9 mouse cellular contexts compared by ENCODE assay signal in the genomic region with DNA sequence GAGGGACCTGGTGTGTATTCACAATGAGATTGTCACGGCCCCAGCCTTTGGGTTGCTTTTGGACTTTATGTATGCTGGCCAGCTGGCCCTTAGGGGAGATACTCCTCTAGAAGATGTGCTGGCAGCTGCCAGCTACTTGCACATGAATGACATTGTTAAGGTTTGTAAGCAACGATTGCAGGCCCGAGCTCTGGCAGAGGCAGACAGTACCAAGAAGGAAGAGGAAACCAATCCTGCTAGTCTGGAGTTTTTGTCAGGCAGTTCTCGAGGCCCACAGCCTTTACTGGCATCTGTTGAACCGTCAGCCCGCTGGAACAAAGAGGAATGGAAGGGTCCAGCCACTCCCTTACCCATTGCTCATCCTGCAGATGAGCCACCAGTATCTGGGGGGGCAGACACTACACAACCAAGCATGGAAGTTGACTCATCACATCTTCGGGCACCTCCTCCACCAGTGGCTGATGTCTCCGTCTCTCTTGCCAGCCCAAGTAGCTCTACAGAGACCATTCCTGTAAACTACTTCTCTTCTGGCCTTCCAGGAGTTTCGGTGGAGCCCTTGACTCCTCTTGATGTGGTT. TPM values are rescaled to one million over a fixed set of nuclear protein-coding genes. Genes with fewer than 3 reads are reported as not detected.
DNase-seq lines count a peak whose midpoint lies in the region; ATAC-seq lines count a peak whose summit lies in the region.
"Had no signal": no experiment of that assay in that cellular context is flagged by ENCODE, and none has a peak within 500 bp of the region (broad histone marks: within the 10 kb centered on the region; RNA-seq: fewer than 3 reads in every experiment).

No protein-coding gene starts in this region.

- WGBS in forebrain, embryonic 15.5 days, result 89% methylated on average over 9 of the region's 9 CpGs
- 70% methylated on average over 9 of the region's 9 CpGs for WGBS in liver, embryonic 15.5 days (ENCODE audit: insufficient replicate concordance)

- ATAC-seq in erythroblast, adult 5-6 weeks (replicated peaks; ENCODE audit: low FRiP score, poor library complexity, severe bottlenecking), result no peak
- no peak for ATAC-seq in forebrain, embryonic 15.5 days (replicated peaks)
- ATAC-seq in liver, embryonic 15.5 days (ENCODE audit: insufficient read depth), result no peak

- H3K9ac ChIP-seq in forebrain, embryonic 15.5 days (replicated peaks), result peak overlapping the region; percentile 0; the same call in 1 of the 2 replicates
- H3K9ac ChIP-seq in liver, embryonic 15.5 days, result no peak overlapping the region

- no peaks in the 10 kb centered on the region for H3K9me3 ChIP-seq in erythroblast, embryonic 14.5 days (ENCODE audit: control insufficient read depth, low read length)
- no peaks in the 10 kb centered on the region for H3K9me3 ChIP-seq in forebrain, embryonic 15.5 days
- no peaks in the 10 kb centered on the region for H3K9me3 ChIP-seq in liver, embryonic 15.5 days (replicated peaks)

- peaks cover 47% of the 10 kb centered on the region for H3K36me3 ChIP-seq in erythroblast, embryonic 14.5 days (ENCODE audit: control insufficient read depth)
- H3K36me3 ChIP-seq in forebrain, embryonic 15.5 days, result peaks cover 33% of the 10 kb centered on the region
- peaks cover 38% of the 10 kb centered on the region for H3K36me3 ChIP-seq in liver, embryonic 15.5 days (replicated peaks)

- peak overlapping the region; percentile 84 for H3K4me3 ChIP-seq in erythroblast, embryonic 14.5 days (replicated peaks)
- peak overlapping the region; percentile 69 for H3K4me3 ChIP-seq in forebrain, embryonic 15.5 days
- H3K4me3 ChIP-seq in liver, embryonic 15.5 days (replicated peaks), result peak overlapping the region; percentile 73; the same call in 1 of the 2 replicates

- H3K27me3 ChIP-seq in erythroblast, embryonic 14.5 days (ENCODE audit: control insufficient read depth), result no peaks in the 10 kb centered on the region
- no peaks in the 10 kb centered on the region for H3K27me3 ChIP-seq in forebrain, embryonic 15.5 days
- no peaks in the 10 kb centered on the region for H3K27me3 ChIP-seq in liver, embryonic 15.5 days

- peak overlapping the region; percentile 61 for H3K4me2 ChIP-seq in forebrain, embryonic 15.5 days (replicated peaks)
- H3K4me2 ChIP-seq in liver, embryonic 15.5 days, result peak overlapping the region; percentile 81

- no peak overlapping the region for H3K27ac ChIP-seq in forebrain, embryonic 15.5 days (replicated peaks)
- H3K27ac ChIP-seq in liver, embryonic 15.5 days (replicated peaks), result peak overlapping the region; percentile 76

- peaks cover 58% of the 10 kb centered on the region for H3K4me1 ChIP-seq in erythroblast, embryonic 14.5 days (ENCODE audit: control insufficient read depth)
- peaks cover 22% of the 10 kb centered on the region for H3K4me1 ChIP-seq in forebrain, embryonic 15.5 days
- H3K4me1 ChIP-seq in liver, embryonic 15.5 days (replicated peaks), result peaks cover 43% of the 10 kb centered on the region

- DNase-seq in 3T3-L1 (ENCODE audit: low read depth, low spot score), result peak; percentile 67
- no peak for DNase-seq in adrenal gland, postnatal 36 days
- DNase-seq in cerebellum, adult 18-20 months, result no peak
- no peak for DNase-seq in gastrocnemius, adult 8-10 months (ENCODE audit: low spot score in 2 of 2)
- DNase-seq: gastrocnemius, postnatal 25 days had no signal

RNA-seq across cellular contexts. Expression of gene Zbtb3, which starts 0.9 kb away (rescaled TPM):
- 0.06 and 0.07 TPM in 2 replicates for polyA plus RNA-seq in erythroblast, embryonic 14.5 days (2012)
- 0.42 TPM in 1 of 2 replicates, not detected in the other for total RNA-seq in erythroblast, adult 5-6 weeks (2015; ENCODE audit: low replicate concordance)
- 0.60 TPM in 1 of 2 replicates, not detected in the other for total RNA-seq in erythroblast, adult 5-6 weeks (2017; ENCODE audit: low replicate concordance)
- 8.3 and 9.6 TPM in 2 replicates for polyA plus RNA-seq in forebrain, embryonic 15.5 days (2015; fragmentation: Nextera tagmentation; extraction: Ambion mirVana)
- polyA plus RNA-seq in liver, embryonic 15.5 days (2015; fragmentation: Nextera tagmentation; extraction: Ambion mirVana), result 1.2 and 1.3 TPM in 2 replicates
- total RNA-seq in adrenal gland, postnatal 36 days (2021), result 1 to 10 TPM; 2.0 to 2.9 TPM
- 1 to 10 TPM in 1 of 4 experiments, under 1 TPM in 3; 0.82 to 1.1 (median 0.90) TPM for total RNA-seq in gastrocnemius, adult 8-10 months (2022)

RNA-seq across cellular contexts. Expression of gene Polr2g, which starts 4.9 kb away (rescaled TPM):
- polyA plus RNA-seq in erythroblast, embryonic 14.5 days (2012), result 0.36 and 0.84 TPM in 2 replicates
- total RNA-seq in erythroblast, adult 5-6 weeks (2015; ENCODE audit: low replicate concordance), result 21.5 and 23.0 TPM in 2 replicates
- total RNA-seq in erythroblast, adult 5-6 weeks (2017; ENCODE audit: low replicate concordance), result 9.9 and 20.1 TPM in 2 replicates
- polyA plus RNA-seq in forebrain, embryonic 15.5 days (2015; fragmentation: Nextera tagmentation; extraction: Ambion mirVana), result 162 and 169 TPM in 2 replicates
- 55.5 and 65.7 TPM in 2 replicates for polyA plus RNA-seq in liver, embryonic 15.5 days (2015; fragmentation: Nextera tagmentation; extraction: Ambion mirVana)
- total RNA-seq in adrenal gland, postnatal 36 days (2021), result 10 to 100 TPM; 90.5 to 98.5 TPM
- 10 to 100 TPM; 36.0 to 42.5 (median 37.7) TPM for total RNA-seq in gastrocnemius, adult 8-10 months (2022)

RNA-seq across cellular contexts. Expression of gene Ttc9c, which starts 15.8 kb away (rescaled TPM):
- 0.24 TPM in 2 replicates for polyA plus RNA-seq in erythroblast, embryonic 14.5 days (2012)
- 10.0 and 13.6 TPM in 2 replicates for total RNA-seq in erythroblast, adult 5-6 weeks (2015; ENCODE audit: low replicate concordance)
- total RNA-seq in erythroblast, adult 5-6 weeks (2017; ENCODE audit: low replicate concordance), result 13.8 and 20.1 TPM in 2 replicates
- polyA plus RNA-seq in forebrain, embryonic 15.5 days (2015; fragmentation: Nextera tagmentation; extraction: Ambion mirVana), result 68.4 and 72.7 TPM in 2 replicates
- polyA plus RNA-seq in liver, embryonic 15.5 days (2015; fragmentation: Nextera tagmentation; extraction: Ambion mirVana), result 22.4 and 22.5 TPM in 2 replicates
- 10 to 100 TPM; 31.7 to 32.2 TPM for total RNA-seq in adrenal gland, postnatal 36 days (2021)
- 10 to 100 TPM; 11.4 to 12.7 (median 11.9) TPM for total RNA-seq in gastrocnemius, adult 8-10 months (2022)

RNA-seq across cellular contexts. Expression of gene Hnrnpul2, which starts 16.5 kb away (rescaled TPM):
- 8.6 and 10.2 TPM in 2 replicates for polyA plus RNA-seq in erythroblast, embryonic 14.5 days (2012)
- 14.4 and 27.4 TPM in 2 replicates for total RNA-seq in erythroblast, adult 5-6 weeks (2015; ENCODE audit: low replicate concordance)
- 42.6 and 58.0 TPM in 2 replicates for total RNA-seq in erythroblast, adult 5-6 weeks (2017; ENCODE audit: low replicate concordance)
- 5.9 and 6.1 TPM in 2 replicates for polyA plus RNA-seq in forebrain, embryonic 15.5 days (2015; fragmentation: Nextera tagmentation; extraction: Ambion mirVana)
- 2.2 and 2.6 TPM in 2 replicates for polyA plus RNA-seq in liver, embryonic 15.5 days (2015; fragmentation: Nextera tagmentation; extraction: Ambion mirVana)
- total RNA-seq in adrenal gland, postnatal 36 days (2021), result 10 to 100 TPM; 61.8 to 67.6 TPM
- 10 to 100 TPM; 38.1 to 45.6 (median 44.3) TPM for total RNA-seq in gastrocnemius, adult 8-10 months (2022)

RNA-seq across cellular contexts. Expression of gene Taf6l, which starts 17.1 kb away (rescaled TPM):
- 4.1 and 4.7 TPM in 2 replicates for polyA plus RNA-seq in erythroblast, embryonic 14.5 days (2012)
- total RNA-seq in erythroblast, adult 5-6 weeks (2015; ENCODE audit: low replicate concordance), result 1.2 and 5.9 TPM in 2 replicates
- total RNA-seq in erythroblast, adult 5-6 weeks (2017; ENCODE audit: low replicate concordance), result 1.0 and 9.5 TPM in 2 replicates
- polyA plus RNA-seq in forebrain, embryonic 15.5 days (2015; fragmentation: Nextera tagmentation; extraction: Ambion mirVana), result 32.2 and 34.1 TPM in 2 replicates
- polyA plus RNA-seq in liver, embryonic 15.5 days (2015; fragmentation: Nextera tagmentation; extraction: Ambion mirVana), result 13.2 and 15.4 TPM in 2 replicates
- 10 to 100 TPM; 11.2 to 16.7 TPM for total RNA-seq in adrenal gland, postnatal 36 days (2021)
- total RNA-seq in gastrocnemius, adult 8-10 months (2022), result 1 to 10 TPM; 3.6 to 5.0 (median 4.6) TPM
